Mouse (Mus musculus) ES-Bruce4 (cell line): Measurements from ENCODE around the gene Leng8.

Source experiments
- CTCF ChIP-seq: IDR thresholded peaks from one replicate; pipeline ENCODE4 v1.8.1; 2011; ENCODE audit warnings: low read depth, low read length
- EP300 ChIP-seq: IDR thresholded peaks from 2 replicates; pipeline ENCODE4 v1.6.1; 2011; ENCODE audit warnings: low read depth, low read length; ENCODE audit not compliant: insufficient read depth
- POLR2A ChIP-seq: IDR thresholded peaks from one replicate; pipeline ENCODE4 v1.8.1; 2011; ENCODE audit warnings: low read length; ENCODE audit not compliant: insufficient read depth

DNA sequence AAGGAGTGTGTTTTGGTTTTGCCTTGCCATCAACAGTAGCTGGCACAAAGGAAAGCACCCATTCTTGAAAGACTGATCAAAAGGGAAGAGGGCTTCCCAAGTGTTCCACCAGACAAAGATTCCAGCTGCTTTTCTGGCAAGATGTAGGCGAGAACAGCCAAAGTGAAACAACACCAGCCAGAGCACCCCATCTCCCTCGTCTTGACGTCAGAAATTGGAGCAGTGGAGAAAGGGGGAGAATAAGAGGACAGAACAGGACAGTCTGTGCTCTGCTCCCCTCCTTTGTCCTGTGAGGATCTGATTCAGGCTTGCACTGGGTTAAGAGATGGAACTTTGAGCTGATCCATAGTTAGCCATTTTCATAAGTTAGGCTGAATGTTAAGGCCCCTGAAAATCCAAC, 25.1 kb upstream of the Leng8 start:
- no peak for TF ChIP-seq CTCF
- no peak for TF ChIP-seq POLR2A
- no peak for TF ChIP-seq EP300
